In genomic region chr8:120517666-120518410, GRCm38 (mm10) we compare ENCODE assay signal across 10 mouse cellular contexts.
DNase-seq lines count a peak whose midpoint lies in the region; ATAC-seq lines count a peak whose summit lies in the region.
"Had no signal": no experiment of that assay in that cellular context is flagged by ENCODE, and none has a peak within 500 bp of the region (broad histone marks: within the 10 kb centered on the region; RNA-seq: fewer than 3 reads in every experiment).

No protein-coding gene starts in this region.

- no peak overlapping the region; the same call in 1 of the 2 replicates for H3K9ac ChIP-seq in forebrain, embryonic 11.5 days (ENCODE audit: low read length)
- no peak overlapping the region for H3K9ac ChIP-seq in midbrain, embryonic 15.5 days
- peak overlapping the region; percentile 4; the same call in 1 of the 2 replicates for H3K9ac ChIP-seq in intestine, embryonic 16.5 days (ENCODE audit: low read depth, low read length)
- H3K9ac ChIP-seq: liver, embryonic 14.5 days had no signal

- no peaks in the 10 kb centered on the region for H3K36me3 ChIP-seq in forebrain, embryonic 10.5 days (replicated peaks)
- H3K36me3 ChIP-seq in forebrain, embryonic 11.5 days (ENCODE audit: control insufficient read depth, insufficient read depth, low read length), result no peaks in the 10 kb centered on the region
- H3K36me3 ChIP-seq in midbrain, embryonic 10.5 days, result no peaks in the 10 kb centered on the region
- no peaks in the 10 kb centered on the region for H3K36me3 ChIP-seq in midbrain, embryonic 15.5 days (replicated peaks)
- H3K36me3 ChIP-seq in intestine, embryonic 16.5 days (ENCODE audit: control insufficient read depth, insufficient read depth, low read length), result no peaks in the 10 kb centered on the region

- no peak for DNase-seq in forebrain, embryonic 10.5 days (ENCODE audit: extremely low spot score, low spot score)
- no peak for DNase-seq in forebrain, embryonic 11.5 days (ENCODE audit: low spot score)
- no peak for DNase-seq in midbrain, embryonic 10.5 days (ENCODE audit: low spot score)
- no peak for DNase-seq in spleen, adult 18-20 months
- DNase-seq in thymus, postnatal 0 days (ENCODE audit: low spot score), result no peak
- no peak for DNase-seq in urinary bladder, postnatal 25 days (ENCODE audit: low spot score)
- DNase-seq: thymus, postnatal 36 days had no signal

- peak overlapping the region; percentile 36 for H3K27ac ChIP-seq in forebrain, embryonic 10.5 days
- no peak overlapping the region for H3K27ac ChIP-seq in forebrain, embryonic 11.5 days (ENCODE audit: low read depth, low read length)
- H3K27ac ChIP-seq in midbrain, embryonic 10.5 days (replicated peaks), result peak overlapping the region; percentile 46
- H3K27ac ChIP-seq in midbrain, embryonic 15.5 days, result no peak overlapping the region; the same call in 1 of the 2 replicates
- H3K27ac ChIP-seq in intestine, embryonic 16.5 days (ENCODE audit: low read length), result peak overlapping the region; percentile 34
- H3K27ac ChIP-seq: liver, embryonic 14.5 days had no signal

- H3K4me2 ChIP-seq in forebrain, embryonic 11.5 days (ENCODE audit: low read depth, low read length, severe bottlenecking), result no peak overlapping the region
- no peak overlapping the region for H3K4me2 ChIP-seq in midbrain, embryonic 15.5 days
- H3K4me2 ChIP-seq in intestine, embryonic 16.5 days (ENCODE audit: low read depth, low read length), result no peak overlapping the region

- ATAC-seq in forebrain, embryonic 11.5 days (replicated peaks; ENCODE audit: low FRiP score), result no peak
- no peak for ATAC-seq in midbrain, embryonic 15.5 days (replicated peaks)
- ATAC-seq in intestine, embryonic 16.5 days, result peak; percentile 14; the same call in 1 of the 2 replicates

- H3K4me3 ChIP-seq in forebrain, embryonic 10.5 days, result no peak overlapping the region
- H3K4me3 ChIP-seq in forebrain, embryonic 11.5 days (ENCODE audit: low read depth, low read length), result no peak overlapping the region
- H3K4me3 ChIP-seq in midbrain, embryonic 10.5 days, result no peak overlapping the region
- no peak overlapping the region for H3K4me3 ChIP-seq in midbrain, embryonic 15.5 days
- H3K4me3 ChIP-seq in intestine, embryonic 16.5 days (ENCODE audit: low read length), result no peak overlapping the region

- H3K9me3 ChIP-seq in forebrain, embryonic 10.5 days, result no peaks in the 10 kb centered on the region
- no peaks in the 10 kb centered on the region for H3K9me3 ChIP-seq in forebrain, embryonic 11.5 days (ENCODE audit: control insufficient read depth, low read length)
- H3K9me3 ChIP-seq in midbrain, embryonic 10.5 days (replicated peaks), result no peaks in the 10 kb centered on the region
- H3K9me3 ChIP-seq in midbrain, embryonic 15.5 days, result no peaks in the 10 kb centered on the region
- no peaks in the 10 kb centered on the region for H3K9me3 ChIP-seq in intestine, embryonic 16.5 days (ENCODE audit: control insufficient read depth, low read length)

- H3K27me3 ChIP-seq in forebrain, embryonic 10.5 days (ENCODE audit: poor library complexity, severe bottlenecking), result peaks cover 99% of the 10 kb centered on the region
- peaks cover 5% of the 10 kb centered on the region for H3K27me3 ChIP-seq in forebrain, embryonic 11.5 days (ENCODE audit: control insufficient read depth, insufficient read depth, low read length)
- peaks cover 91% of the 10 kb centered on the region for H3K27me3 ChIP-seq in midbrain, embryonic 10.5 days (ENCODE audit: low read depth, poor library complexity, severe bottlenecking)
- no peaks in the 10 kb centered on the region for H3K27me3 ChIP-seq in midbrain, embryonic 15.5 days (replicated peaks)
- H3K27me3 ChIP-seq in intestine, embryonic 16.5 days (replicated peaks; ENCODE audit: control insufficient read depth, insufficient read depth, low read length), result no peaks in the 10 kb centered on the region

- WGBS in forebrain, embryonic 10.5 days, result 43% methylated on average over 11 of the region's 11 CpGs
- 44% methylated on average over 11 of the region's 11 CpGs for WGBS in forebrain, embryonic 11.5 days
- WGBS in midbrain, embryonic 10.5 days, result 51% methylated on average over 11 of the region's 11 CpGs
- WGBS in midbrain, embryonic 15.5 days, result 42% methylated on average over 11 of the region's 11 CpGs
- WGBS in intestine, embryonic 16.5 days, result 44% methylated on average over 11 of the region's 11 CpGs

- H3K4me1 ChIP-seq in forebrain, embryonic 10.5 days, result peaks cover 94% of the 10 kb centered on the region
- H3K4me1 ChIP-seq in forebrain, embryonic 11.5 days (replicated peaks; ENCODE audit: control insufficient read depth, insufficient read depth, low read length), result peaks cover 76% of the 10 kb centered on the region
- peaks cover 100% of the 10 kb centered on the region for H3K4me1 ChIP-seq in midbrain, embryonic 10.5 days
- H3K4me1 ChIP-seq in midbrain, embryonic 15.5 days, result peaks cover 94% of the 10 kb centered on the region
- peaks cover 76% of the 10 kb centered on the region for H3K4me1 ChIP-seq in intestine, embryonic 16.5 days (ENCODE audit: control insufficient read depth, insufficient read depth, low read length)

Comparison
In these comparisons a context has a peak if more than half of its experiments do, and no peak if none do; other contexts are left out.
1. H3K27ac ChIP-seq: peak in forebrain, embryonic 10.5 days (single experiment), midbrain, embryonic 10.5 days (single experiment) and intestine, embryonic 16.5 days (single experiment); none in forebrain, embryonic 11.5 days (single experiment) and midbrain, embryonic 15.5 days (single experiment).